Mouse (Mus musculus) right cerebral cortex, postnatal 10 days (tissue): ENCODE results near the gene Hesx1.
A peak's percentile ranks its signal among the peaks of the same experiment; 100 is the strongest.

Source experiments
- DNase-seq, 2 experiments: peaks; one replicate each; pipeline ENCODE4 v3.0.0; 2021; ENCODE audit warnings: low spot score in 2 of 2

Gene Hesx1

GRCm38 (mm10) chr14:27013658-27014057, 19.4 kb downstream of the Hesx1 start:
- no peak for DNase-seq

- DNase-seq = no peak
These were observed 23.7 kb downstream of the Hesx1 start for GRCm38 (mm10) chr14:27017936-27018335.

GRCm38 (mm10) chr14:27019850-27020249, 25.6 kb downstream of the Hesx1 start:
- DNase-seq = no peak

GRCm38 (mm10) chr14:27022876-27023275, 28.7 kb downstream of the Hesx1 start:
- DNase-seq = peak in 1 of 2 experiments; percentile 45

- DNase-seq = no peak
These were observed 30.4 kb downstream of the Hesx1 start for GRCm38 (mm10) chr14:27024664-27025063.

- peak; percentile 74 to 75 for DNase-seq
These were observed 35.6 kb downstream of the Hesx1 start for GRCm38 (mm10) chr14:27029771-27030173.

- peak; percentile 52 to 71 for DNase-seq
These were observed 36.9 kb downstream of the Hesx1 start for GRCm38 (mm10) chr14:27031142-27031541.

- no peak for DNase-seq
These were observed 43.3 kb downstream of the Hesx1 start for GRCm38 (mm10) chr14:27037513-27037912.

GRCm38 (mm10) chr14:27038783-27039182, 44.6 kb downstream of the Hesx1 start, which contains the start of gene Il17rd:
Gene Il17rd (plus strand): TSS chr14:27038941.
- DNase-seq = peak; percentile 90 to 91

- DNase-seq = peak; percentile 44 to 48
These were observed 45.3 kb downstream of the Hesx1 start for GRCm38 (mm10) chr14:27039281-27040248.

- DNase-seq = no peak
These were observed 46.2 kb downstream of the Hesx1 start for GRCm38 (mm10) chr14:27040451-27040850.

- DNase-seq = no peak
These were observed 48.2 kb downstream of the Hesx1 start for GRCm38 (mm10) chr14:27042280-27042983.

- no peak for DNase-seq
These were observed 49.2 kb downstream of the Hesx1 start for GRCm38 (mm10) chr14:27043416-27043815.

- DNase-seq = no peak
These were observed 50.2 kb downstream of the Hesx1 start for GRCm38 (mm10) chr14:27044221-27044966.

- DNase-seq = no peak
These were observed 50.7 kb downstream of the Hesx1 start for GRCm38 (mm10) chr14:27044967-27045361.

- no peak for DNase-seq
These were observed 54.2 kb downstream of the Hesx1 start for GRCm38 (mm10) chr14:27048231-27048956.

GRCm38 (mm10) chr14:27050043-27050442, 55.8 kb downstream of the Hesx1 start:
- DNase-seq = no peak

GRCm38 (mm10) chr14:27050560-27051510, 56.6 kb downstream of the Hesx1 start:
- DNase-seq = no peak

- DNase-seq = no peak
These were observed 57.3 kb downstream of the Hesx1 start for GRCm38 (mm10) chr14:27051511-27051895.
